Mouse (Mus musculus) hindbrain, embryonic 12.5 days (tissue): ENCODE results near the gene Dnaic2. TPM values are rescaled to one million over a fixed set of nuclear protein-coding genes. Genes with fewer than 3 reads are reported as not detected.
A peak's percentile ranks its signal among the peaks of the same experiment; 100 is the strongest.

Source experiments
- ATAC-seq: fragments of 200-750 bp; cut with Nextera tagmentation; 2 replicates; pipeline ENCODE4 v1.8.0; 2017; ENCODE audit warnings: moderate TSS enrichment; ENCODE audit not compliant: low FRiP score
- H3K27ac ChIP-seq: fragments of 300-500 bp; sonication (generic); 2 replicates; pipeline ENCODE4 v1.5.1; 2016; ENCODE audit warnings: mild to moderate bottlenecking
- H3K27me3 ChIP-seq: fragments of 300-500 bp; sonication (generic); 2 replicates; pipeline ENCODE4 v1.6.1; 2016; ENCODE audit warnings: mild to moderate bottlenecking
- H3K36me3 ChIP-seq: fragments of 300-500 bp; sonication (generic); 2 replicates; pipeline ENCODE4 v1.6.1; 2016; ENCODE audit warnings: mild to moderate bottlenecking
- H3K4me1 ChIP-seq: fragments of 300-500 bp; sonication (generic); 2 replicates; pipeline ENCODE4 v1.6.1; 2016
- H3K4me2 ChIP-seq: fragments of 300-500 bp; sonication (generic); replicated peaks from 2 replicates; pipeline ENCODE4 v1.6.1; 2016; ENCODE audit warnings: mild to moderate bottlenecking
- H3K4me3 ChIP-seq: fragments of 300-500 bp; sonication (generic); 2 replicates; pipeline ENCODE4 v1.5.1; 2016; ENCODE audit warnings: mild to moderate bottlenecking
- H3K9ac ChIP-seq: fragments of 300-500 bp; sonication (generic); 2 replicates; pipeline ENCODE4 v1.6.1; 2016; ENCODE audit warnings: mild to moderate bottlenecking, moderate library complexity
- H3K9me3 ChIP-seq: fragments of 300-500 bp; sonication (generic); replicated peaks from 2 replicates; pipeline ENCODE4 v1.6.1; 2016; ENCODE audit warnings: mild to moderate bottlenecking
- WGBS: fragments of 180-500 bp; shearing (Covaris S2); methylation state at CpG from one replicate; pipeline ENCODE4 v1.1.7; 2016; 5-methylcytosine and 5-hydroxymethylcytosine counted together
- polyA plus RNA-seq: library from polyadenylated mRNA; unstranded; fragments of >200 nt; fragmentation: Nextera tagmentation; extraction: Ambion mirVana; gene quantifications from 2 replicates; pipeline ENCODE4 v1.2.1, GENCODE M21; 2016

Dnaic2 gene
- polyA plus RNA-seq, 1 experiment from 2014 or later, result 3.3 TPM

- WGBS, result 74% methylated on average over 2 of the region's 2 CpGs
- Histone ChIP-seq H3K4me3 (no peak overlapping the region), H3K27ac (no peak overlapping the region), H3K4me1 (peaks cover 16% of the 10 kb centered on the region), H3K36me3 (no peaks in the 10 kb centered on the region), H3K4me2 (no peak overlapping the region), H3K9me3 (no peaks in the 10 kb centered on the region), H3K9ac (no peak overlapping the region), H3K27me3 (peaks cover 2% of the 10 kb centered on the region; the same call in 1 of the 2 replicates)
- ATAC-seq, result no peak
These were observed 44.7 kb downstream of the Dnaic2 start for GRCm38 (mm10) chr11:114771896-114772295.

- Histone ChIP-seq H3K27ac (no peak overlapping the region), H3K4me2 (no peak overlapping the region), H3K36me3 (no peaks in the 10 kb centered on the region), H3K4me1 (peaks cover 25% of the 10 kb centered on the region), H3K9me3 (no peaks in the 10 kb centered on the region), H3K9ac (no peak overlapping the region), H3K4me3 (no peak overlapping the region), H3K27me3 (peaks cover 21% of the 10 kb centered on the region)
- 38% methylated on average over 9 of the region's 9 CpGs for WGBS
- no peak for ATAC-seq
These were observed 52.9 kb downstream of the Dnaic2 start for GRCm38 (mm10) chr11:114780076-114780475.

GRCm38 (mm10) chr11:114785892-114786291 is 58.7 kb downstream of the Dnaic2 start:
- H3K4me3 ChIP-seq, result peak overlapping the region; percentile 26
- H3K4me1 ChIP-seq, result peaks cover 25% of the 10 kb centered on the region
- H3K36me3 ChIP-seq, result no peaks in the 10 kb centered on the region
- no peak for ATAC-seq
- 43% methylated on average over 10 of the region's 10 CpGs for WGBS
- H3K9ac ChIP-seq, result peak overlapping the region; percentile 49; the same call in 1 of the 2 replicates
- H3K4me2 ChIP-seq, result peak overlapping the region; percentile 53
- H3K27me3 ChIP-seq, result peaks cover 75% of the 10 kb centered on the region
- no peak overlapping the region for H3K27ac ChIP-seq
- no peaks in the 10 kb centered on the region for H3K9me3 ChIP-seq

- H3K27me3 ChIP-seq, result peaks cover 79% of the 10 kb centered on the region
- no peak overlapping the region for H3K27ac ChIP-seq
- H3K4me1 ChIP-seq, result peaks cover 26% of the 10 kb centered on the region
These were observed 59.1 kb downstream of the Dnaic2 start for GRCm38 (mm10) chr11:114786326-114786725.

GRCm38 (mm10) chr11:114787611-114788010 is 60.4 kb downstream of the Dnaic2 start:
- Histone ChIP-seq H3K4me3 (no peak overlapping the region), H3K36me3 (no peaks in the 10 kb centered on the region), H3K27ac (no peak overlapping the region), H3K9ac (no peak overlapping the region), H3K9me3 (no peaks in the 10 kb centered on the region), H3K27me3 (peaks cover 88% of the 10 kb centered on the region), H3K4me2 (no peak overlapping the region), H3K4me1 (peaks cover 39% of the 10 kb centered on the region)
- WGBS, result 87% methylated on average over 3 of the region's 3 CpGs
- ATAC-seq, result no peak

More at GRCm38 (mm10) chr11:114786326-114786725, 59.1 kb downstream of the Dnaic2 start:
- no peaks in the 10 kb centered on the region for H3K36me3 ChIP-seq
- peak overlapping the region; percentile 26 for H3K4me3 ChIP-seq
- 2% methylated on average over 43 of the region's 43 CpGs for WGBS
- 0 out of 2 replicates have a peak, but pooled peaks have one; percentile 16 for ATAC-seq
- peak overlapping the region; percentile 53 for H3K4me2 ChIP-seq
- peak overlapping the region; percentile 49 for H3K9ac ChIP-seq
- no peaks in the 10 kb centered on the region for H3K9me3 ChIP-seq

GRCm38 (mm10) chr11:114789061-114789714 is 62.0 kb downstream of the Dnaic2 start:
- 0 out of 2 replicates have a peak overlapping the region, but pooled peaks have one; percentile 7 for H3K4me3 ChIP-seq
- H3K36me3 ChIP-seq, result no peaks in the 10 kb centered on the region
- peaks cover 79% of the 10 kb centered on the region for H3K27me3 ChIP-seq
- H3K9me3 ChIP-seq, result no peaks in the 10 kb centered on the region
- H3K9ac ChIP-seq, result 0 out of 2 replicates have a peak overlapping the region, but pooled peaks have one; percentile 32
- ATAC-seq, result peak; percentile 24; the same call in 1 of the 2 replicates
- WGBS, result 11% methylated on average over 30 of the region's 30 CpGs
- peak overlapping the region; percentile 47 for H3K4me2 ChIP-seq
- H3K4me1 ChIP-seq, result peaks cover 55% of the 10 kb centered on the region
- no peak overlapping the region for H3K27ac ChIP-seq

GRCm38 (mm10) chr11:114789716-114790115 is 62.5 kb downstream of the Dnaic2 start:
- H3K9me3 ChIP-seq, result no peaks in the 10 kb centered on the region
- H3K36me3 ChIP-seq, result no peaks in the 10 kb centered on the region
- no peak overlapping the region for H3K27ac ChIP-seq
- ATAC-seq, result no peak
- H3K4me3 ChIP-seq, result no peak overlapping the region
- 55% methylated on average over 9 of the region's 9 CpGs for WGBS
- H3K4me2 ChIP-seq, result no peak overlapping the region
- H3K9ac ChIP-seq, result no peak overlapping the region
- H3K27me3 ChIP-seq, result peaks cover 74% of the 10 kb centered on the region
- peaks cover 59% of the 10 kb centered on the region for H3K4me1 ChIP-seq

GRCm38 (mm10) chr11:114790171-114790570 is 63.0 kb downstream of the Dnaic2 start:
- Histone ChIP-seq H3K9me3 (no peaks in the 10 kb centered on the region), H3K36me3 (no peaks in the 10 kb centered on the region), H3K27ac (no peak overlapping the region), H3K27me3 (peaks cover 69% of the 10 kb centered on the region), H3K4me1 (peaks cover 64% of the 10 kb centered on the region), H3K9ac (no peak overlapping the region), H3K4me3 (no peak overlapping the region), H3K4me2 (no peak overlapping the region)
- WGBS, result 66% methylated on average over 12 of the region's 12 CpGs
- ATAC-seq, result no peak

GRCm38 (mm10) chr11:114790841-114791240 is 63.6 kb downstream of the Dnaic2 start:
- Histone ChIP-seq H3K27me3 (peaks cover 63% of the 10 kb centered on the region), H3K9ac (no peak overlapping the region)
- 32% methylated on average over 4 of the region's 4 CpGs for WGBS

GRCm38 (mm10) chr11:114791351-114791889 is 64.2 kb downstream of the Dnaic2 start:
- peaks cover 58% of the 10 kb centered on the region for H3K27me3 ChIP-seq
- no peak for ATAC-seq
- no peaks in the 10 kb centered on the region for H3K9me3 ChIP-seq
- no peaks in the 10 kb centered on the region for H3K36me3 ChIP-seq
- H3K9ac ChIP-seq, result peak overlapping the region; percentile 62
- 2% methylated on average over 50 of the region's 50 CpGs for WGBS
- H3K4me1 ChIP-seq, result peaks cover 73% of the 10 kb centered on the region
- peak overlapping the region; percentile 51 for H3K4me3 ChIP-seq
- H3K27ac ChIP-seq, result peak overlapping the region; percentile 55
- H3K4me2 ChIP-seq, result peak overlapping the region; percentile 92

More at GRCm38 (mm10) chr11:114790841-114791240, 63.6 kb downstream of the Dnaic2 start:
- Histone ChIP-seq H3K36me3 (no peaks in the 10 kb centered on the region), H3K27ac (no peak overlapping the region), H3K4me3 (peak overlapping the region; percentile 51; the same call in 1 of the 2 replicates), H3K9me3 (no peaks in the 10 kb centered on the region), H3K4me1 (peaks cover 71% of the 10 kb centered on the region), H3K4me2 (peak overlapping the region; percentile 92; the same call in 1 of the 2 replicates)
- no peak for ATAC-seq

GRCm38 (mm10) chr11:114791891-114792411 is 64.7 kb downstream of the Dnaic2 start:
- peaks cover 53% of the 10 kb centered on the region for H3K27me3 ChIP-seq
- H3K9me3 ChIP-seq, result no peaks in the 10 kb centered on the region
- H3K4me2 ChIP-seq, result peak overlapping the region; percentile 92
- 2% methylated on average over 42 of the region's 59 CpGs for WGBS
- H3K36me3 ChIP-seq, result no peaks in the 10 kb centered on the region
- peak overlapping the region; percentile 62 for H3K9ac ChIP-seq
- peaks cover 75% of the 10 kb centered on the region for H3K4me1 ChIP-seq
- no peak for ATAC-seq
- peak overlapping the region; percentile 55 for H3K27ac ChIP-seq
- H3K4me3 ChIP-seq, result peak overlapping the region; percentile 51

- H3K36me3 ChIP-seq, result no peaks in the 10 kb centered on the region
- peak overlapping the region; percentile 31; the same call in 1 of the 2 replicates for H3K4me3 ChIP-seq
- peak overlapping the region; percentile 92 for H3K4me2 ChIP-seq
- H3K27ac ChIP-seq, result no peak overlapping the region
- WGBS, result 52% methylated on average over 5 of the region's 5 CpGs
- no peak overlapping the region for H3K9ac ChIP-seq
- peaks cover 79% of the 10 kb centered on the region for H3K4me1 ChIP-seq
- no peak for ATAC-seq
- H3K27me3 ChIP-seq, result peaks cover 42% of the 10 kb centered on the region
- no peaks in the 10 kb centered on the region for H3K9me3 ChIP-seq
These were observed 65.8 kb downstream of the Dnaic2 start for GRCm38 (mm10) chr11:114792931-114793494.
